ENCODE assay signal across 8 mouse cellular contexts in genomic region chr5:137740506-137740905, GRCm38 (mm10). TPM values are rescaled to one million over a fixed set of nuclear protein-coding genes. Genes with fewer than 3 reads are reported as not detected.
A peak's percentile ranks its signal among the peaks of the same experiment; 100 is the strongest.
DNase-seq lines count a peak whose midpoint lies in the region; ATAC-seq and TF ChIP-seq lines count a peak whose summit lies in the region.

No protein-coding gene starts in this region.

- TF ChIP-seq CTCF in bone marrow, adult 2 months (IDR thresholded peaks at IDR 0.05; ENCODE audit: control insufficient read depth, insufficient read depth, low read length) = no peak

- peak overlapping the region; percentile 67 for H3K4me3 ChIP-seq in heart, embryonic 15.5 days
- H3K4me3 ChIP-seq in bone marrow, adult 2 months (replicated peaks; ENCODE audit: control insufficient read depth, low read depth, low read length) = peak overlapping the region; percentile 39
- peak overlapping the region; percentile 74 for H3K4me3 ChIP-seq in hindbrain, embryonic 10.5 days
- H3K4me3 ChIP-seq in midbrain, embryonic 13.5 days (replicated peaks) = peak overlapping the region; percentile 78

- H3K27ac ChIP-seq in heart, embryonic 15.5 days = peak overlapping the region; percentile 75; the same call in 1 of the 2 replicates
- H3K27ac ChIP-seq in bone marrow, adult 2 months (ENCODE audit: control insufficient read depth, insufficient read depth, low read depth, low read length, poor library complexity) = no peak overlapping the region
- peak overlapping the region; percentile 94 for H3K27ac ChIP-seq in hindbrain, embryonic 10.5 days
- H3K27ac ChIP-seq in midbrain, embryonic 13.5 days = peak overlapping the region; percentile 83

- H3K4me1 ChIP-seq in heart, embryonic 15.5 days (replicated peaks) = peaks cover 19% of the 10 kb centered on the region
- H3K4me1 ChIP-seq in bone marrow, adult 2 months (ENCODE audit: control insufficient read depth, insufficient read depth, low read length) = peaks cover 2% of the 10 kb centered on the region; the same call in 1 of the 2 replicates
- peaks cover 57% of the 10 kb centered on the region for H3K4me1 ChIP-seq in hindbrain, embryonic 10.5 days (replicated peaks)
- peaks cover 61% of the 10 kb centered on the region for H3K4me1 ChIP-seq in midbrain, embryonic 13.5 days (replicated peaks)

- no peaks in the 10 kb centered on the region for H3K9me3 ChIP-seq in heart, embryonic 15.5 days (replicated peaks)
- 0 out of 2 replicates have a peak, but pooled peaks cover 3% of the 10 kb centered on the region for H3K9me3 ChIP-seq in hindbrain, embryonic 10.5 days
- H3K9me3 ChIP-seq in midbrain, embryonic 13.5 days = no peaks in the 10 kb centered on the region

- TF ChIP-seq POLR2A in bone marrow, adult 2 months (IDR thresholded peaks at IDR 0.05; ENCODE audit: borderline replicate concordance, control insufficient read depth, low read depth, low read length) = no peak

- H3K36me3 ChIP-seq in heart, embryonic 15.5 days = 0 out of 2 replicates have a peak, but pooled peaks cover 8% of the 10 kb centered on the region
- H3K36me3 ChIP-seq in hindbrain, embryonic 10.5 days = peaks cover 31% of the 10 kb centered on the region
- peaks cover 26% of the 10 kb centered on the region for H3K36me3 ChIP-seq in midbrain, embryonic 13.5 days

- H3K4me2 ChIP-seq in heart, embryonic 15.5 days = peak overlapping the region; percentile 90
- peak overlapping the region; percentile 95 for H3K4me2 ChIP-seq in midbrain, embryonic 13.5 days (replicated peaks)

- ATAC-seq in heart, embryonic 15.5 days (replicated peaks; ENCODE audit: insufficient number of reproducible peaks, insufficient read depth, low FRiP score, low read depth) = no peak
- ATAC-seq in midbrain, embryonic 13.5 days = peak; percentile 25

- H3K9ac ChIP-seq in heart, embryonic 15.5 days = peak overlapping the region; percentile 77
- peak overlapping the region; percentile 92 for H3K9ac ChIP-seq in midbrain, embryonic 13.5 days (replicated peaks)

- no peak for DNase-seq in heart, postnatal 4 days
- DNase-seq in hindbrain, embryonic 10.5 days (ENCODE audit: low spot score) = no peak
- no peak for DNase-seq in spleen, postnatal 4 days (ENCODE audit: low spot score in 2 of 2)
- DNase-seq in cerebellum, postnatal 14 days = no peak
- DNase-seq in spleen, postnatal 14 days (ENCODE audit: low spot score in 2 of 2) = no peak

- H3K27me3 ChIP-seq in heart, embryonic 15.5 days = no peaks in the 10 kb centered on the region
- H3K27me3 ChIP-seq in hindbrain, embryonic 10.5 days (ENCODE audit: insufficient read depth, poor library complexity, severe bottlenecking) = peaks cover 9% of the 10 kb centered on the region; the same call in 1 of the 2 replicates
- H3K27me3 ChIP-seq in midbrain, embryonic 13.5 days = no peaks in the 10 kb centered on the region

- WGBS in heart, embryonic 15.5 days = 23% methylated on average over 11 of the region's 11 CpGs
- WGBS in bone marrow, adult 2 months = 73% methylated on average over 11 of the region's 11 CpGs
- 11% methylated on average over 11 of the region's 11 CpGs for WGBS in hindbrain, embryonic 10.5 days
- WGBS in midbrain, embryonic 13.5 days = 5% methylated on average over 11 of the region's 11 CpGs

RNA-seq across cellular contexts. Expression of gene Nyap1, which starts 0.9 kb away (rescaled TPM):
- 1.2 and 1.6 TPM in 2 replicates for polyA plus RNA-seq in heart, embryonic 15.5 days (2015; fragmentation: Nextera tagmentation; extraction: Ambion mirVana)
- total RNA-seq in heart, postnatal 4 days (2021) = 1 to 10 TPM; 3.1 to 3.3 TPM
- polyA plus RNA-seq in bone marrow, adult 2 months (2011; ENCODE audit: insufficient read depth, insufficient read length, low replicate concordance, missing spikeins) = 1.2 and 1.9 TPM in 2 replicates
- polyA plus RNA-seq in hindbrain, embryonic 10.5 days (2016; fragmentation: Nextera tagmentation; extraction: Ambion mirVana) = 4.7 and 9.5 TPM in 2 replicates
- 39.9 and 42.3 TPM in 2 replicates for polyA plus RNA-seq in midbrain, embryonic 13.5 days (2015; fragmentation: Nextera tagmentation; extraction: Ambion mirVana)

RNA-seq across cellular contexts. Expression of gene Tsc22d4, which starts 5.0 kb away (rescaled TPM):
- 130 and 164 TPM in 2 replicates for polyA plus RNA-seq in heart, embryonic 15.5 days (2015; fragmentation: Nextera tagmentation; extraction: Ambion mirVana)
- total RNA-seq in heart, postnatal 4 days (2021) = 100 to 1,000 TPM; 230 to 231 TPM
- polyA plus RNA-seq in bone marrow, adult 2 months (2011; ENCODE audit: insufficient read depth, insufficient read length, low replicate concordance, missing spikeins) = 143 and 144 TPM in 2 replicates
- 82.5 and 86.0 TPM in 2 replicates for polyA plus RNA-seq in hindbrain, embryonic 10.5 days (2016; fragmentation: Nextera tagmentation; extraction: Ambion mirVana)
- 44.2 and 54.0 TPM in 2 replicates for polyA plus RNA-seq in midbrain, embryonic 13.5 days (2015; fragmentation: Nextera tagmentation; extraction: Ambion mirVana)

RNA-seq across cellular contexts. Expression of gene Ppp1r35, which starts 38.1 kb away (rescaled TPM):
- polyA plus RNA-seq in heart, embryonic 15.5 days (2015; fragmentation: Nextera tagmentation; extraction: Ambion mirVana) = 21.1 and 25.5 TPM in 2 replicates
- 10 to 100 TPM; 16.5 to 17.1 TPM for total RNA-seq in heart, postnatal 4 days (2021)
- 52.6 and 130 TPM in 2 replicates for polyA plus RNA-seq in bone marrow, adult 2 months (2011; ENCODE audit: insufficient read depth, insufficient read length, low replicate concordance, missing spikeins)
- polyA plus RNA-seq in hindbrain, embryonic 10.5 days (2016; fragmentation: Nextera tagmentation; extraction: Ambion mirVana) = 51.4 and 78.3 TPM in 2 replicates
- 43.4 and 48.9 TPM in 2 replicates for polyA plus RNA-seq in midbrain, embryonic 13.5 days (2015; fragmentation: Nextera tagmentation; extraction: Ambion mirVana)

RNA-seq across cellular contexts. Expression of gene Mepce, which starts 46.9 kb away (rescaled TPM):
- polyA plus RNA-seq in heart, embryonic 15.5 days (2015; fragmentation: Nextera tagmentation; extraction: Ambion mirVana) = 5.3 and 7.6 TPM in 2 replicates
- total RNA-seq in heart, postnatal 4 days (2021) = 10 to 100 TPM; 29.0 to 40.3 TPM
- polyA plus RNA-seq in bone marrow, adult 2 months (2011; ENCODE audit: insufficient read depth, insufficient read length, low replicate concordance, missing spikeins) = 25.6 and 45.6 TPM in 2 replicates
- polyA plus RNA-seq in hindbrain, embryonic 10.5 days (2016; fragmentation: Nextera tagmentation; extraction: Ambion mirVana) = 12.6 TPM in 2 replicates
- 10.6 and 11.0 TPM in 2 replicates for polyA plus RNA-seq in midbrain, embryonic 13.5 days (2015; fragmentation: Nextera tagmentation; extraction: Ambion mirVana)

RNA-seq across cellular contexts. Expression of gene Zcwpw1, which starts 47.1 kb away (rescaled TPM):
- 7.8 and 11.4 TPM in 2 replicates for polyA plus RNA-seq in heart, embryonic 15.5 days (2015; fragmentation: Nextera tagmentation; extraction: Ambion mirVana)
- total RNA-seq in heart, postnatal 4 days (2021) = 1 to 10 TPM; 2.4 to 3.2 TPM
- 9.5 and 18.7 TPM in 2 replicates for polyA plus RNA-seq in bone marrow, adult 2 months (2011; ENCODE audit: insufficient read depth, insufficient read length, low replicate concordance, missing spikeins)
- 11.9 and 13.9 TPM in 2 replicates for polyA plus RNA-seq in hindbrain, embryonic 10.5 days (2016; fragmentation: Nextera tagmentation; extraction: Ambion mirVana)
- polyA plus RNA-seq in midbrain, embryonic 13.5 days (2015; fragmentation: Nextera tagmentation; extraction: Ambion mirVana) = 10.9 and 12.0 TPM in 2 replicates
